Mouse (Mus musculus) brain, embryonic 18.5 days (tissue): ENCODE measurements at regions not wholly inside any gene's neighbourhood (a gene's known extent, or its start where the extent isn't known, plus 50 kb on each side); places are given as distances from the start of the nearest gene placed in this dataset.

Experiments
- DNase-seq: peaks from one replicate; pipeline ENCODE4 v3.0.0-alpha.2; 2012; ENCODE audit warnings: low read depth, low spot score

DNA sequence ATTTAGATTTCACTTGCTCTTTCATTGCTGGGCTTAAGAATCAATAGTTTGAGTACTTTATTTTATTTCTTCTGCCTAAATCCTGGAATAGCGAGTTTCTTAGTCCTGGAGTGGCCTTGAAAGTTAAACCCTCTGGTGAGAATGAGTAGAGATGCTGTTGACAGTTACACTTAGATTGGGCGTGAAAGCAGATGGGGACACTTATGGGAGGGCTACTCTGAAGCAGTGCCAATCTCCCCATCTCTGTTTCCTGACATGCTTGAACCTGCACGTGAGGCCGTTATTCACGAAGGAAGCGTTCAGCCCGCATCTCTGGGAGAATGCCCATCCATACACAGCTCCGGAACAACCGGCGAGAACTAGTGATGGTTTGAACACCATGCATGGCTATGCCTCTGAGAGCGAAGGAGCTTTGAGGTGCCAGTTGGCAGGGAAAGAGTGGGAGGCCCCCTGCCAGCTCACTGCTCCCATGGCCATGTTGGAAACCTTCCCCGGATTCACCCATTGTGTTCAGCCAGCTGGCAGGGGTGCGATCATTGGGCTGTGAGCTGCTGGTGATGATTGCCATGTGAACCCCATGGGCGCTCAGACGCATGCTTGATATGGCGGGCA is 792.2 kb upstream of the Got2 start:
- peak; percentile 61 for DNase-seq

- DNase-seq, result peak; percentile 61
These were observed 791.2 kb upstream of the Got2 start for GRCm38 (mm10) chr8:96679510-96679909.

DNA sequence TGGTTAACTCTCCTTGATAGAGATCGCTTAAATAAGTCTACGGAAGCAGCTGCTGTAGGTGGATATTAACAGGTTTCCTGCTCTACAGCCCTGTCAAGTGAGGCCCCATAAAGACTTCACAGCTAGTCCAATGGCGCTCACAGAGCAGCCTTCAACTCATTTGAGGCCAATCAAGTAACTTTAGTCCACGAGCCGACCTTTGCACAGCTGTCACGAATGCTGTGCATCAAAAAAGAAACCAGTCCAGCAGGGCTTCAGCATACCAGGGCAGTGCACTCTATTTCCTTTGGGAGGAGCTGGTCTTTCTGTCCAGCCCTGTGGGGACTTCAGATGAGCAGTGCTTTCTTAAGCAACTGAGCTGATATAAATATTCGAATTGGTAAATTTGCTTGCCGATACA is 786.4 kb upstream of the Got2 start:
- no peak for DNase-seq

DNA sequence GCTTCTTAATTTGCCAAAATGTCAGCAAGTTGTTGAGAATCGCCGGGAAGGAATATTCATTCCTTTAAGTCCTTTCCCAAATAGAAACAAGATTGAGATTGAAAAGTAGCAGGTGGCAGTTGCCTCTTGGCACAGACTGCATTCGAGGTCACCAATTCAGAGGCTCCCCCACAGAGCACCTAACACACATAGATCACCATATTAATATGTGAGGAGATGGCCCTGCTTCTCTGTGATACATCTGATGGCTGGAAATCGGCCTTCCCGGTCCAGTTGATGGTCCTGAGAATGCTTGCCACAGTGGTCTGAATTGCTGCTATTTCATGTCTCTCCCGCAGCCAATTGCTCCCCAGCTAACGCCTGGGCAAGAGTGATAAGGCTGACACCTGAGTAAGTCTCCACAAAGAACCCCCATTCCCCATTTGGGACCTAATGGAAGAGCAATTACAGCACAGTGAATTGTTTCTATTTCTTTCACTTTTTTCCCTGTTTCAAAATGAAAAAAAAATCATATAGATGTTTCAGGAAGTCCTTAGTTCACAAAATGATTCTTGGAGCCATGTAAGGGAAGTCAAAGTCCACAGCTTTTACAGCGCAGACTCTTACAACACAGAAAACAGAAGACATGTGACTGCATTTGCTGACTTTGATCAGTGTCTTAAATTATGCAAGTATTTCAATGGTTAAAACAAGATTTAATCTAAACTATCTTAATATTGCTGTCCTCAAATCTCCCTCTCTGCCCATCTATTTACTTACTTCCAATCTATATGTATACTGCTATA is 768.3 kb upstream of the Got2 start:
- no peak for DNase-seq

- no peak for DNase-seq
These were observed 759.4 kb upstream of the Got2 start for GRCm38 (mm10) chr8:96647743-96648142.
